Mouse (Mus musculus) cerebellum, adult 9-11 months (tissue): Measurements from ENCODE around the gene Atp5l.

Source experiments
- DNase-seq: peaks from one replicate; pipeline ENCODE4 v3.0.0; 2022

The Atp5l gene

DNA sequence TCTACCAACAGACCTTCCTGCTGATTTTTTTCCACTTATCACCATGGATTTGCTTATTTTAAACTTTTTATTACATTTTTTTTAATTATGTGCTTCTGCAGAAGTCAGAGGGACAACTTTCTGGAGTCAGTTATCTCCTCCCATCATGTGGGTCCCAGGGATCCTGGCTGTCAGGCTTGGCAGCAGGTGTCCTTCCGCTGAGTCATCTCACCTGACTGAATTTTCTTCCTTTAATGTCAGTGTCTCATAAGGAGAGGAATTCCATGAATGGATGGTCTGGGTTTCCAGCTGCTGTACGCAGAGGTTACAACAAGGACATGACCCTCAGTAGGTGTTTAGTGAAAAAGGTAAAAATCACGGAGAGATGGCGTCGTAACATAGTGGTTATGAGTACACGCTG, 29.3 kb downstream of the Atp5l start:
- no peak for DNase-seq

DNA sequence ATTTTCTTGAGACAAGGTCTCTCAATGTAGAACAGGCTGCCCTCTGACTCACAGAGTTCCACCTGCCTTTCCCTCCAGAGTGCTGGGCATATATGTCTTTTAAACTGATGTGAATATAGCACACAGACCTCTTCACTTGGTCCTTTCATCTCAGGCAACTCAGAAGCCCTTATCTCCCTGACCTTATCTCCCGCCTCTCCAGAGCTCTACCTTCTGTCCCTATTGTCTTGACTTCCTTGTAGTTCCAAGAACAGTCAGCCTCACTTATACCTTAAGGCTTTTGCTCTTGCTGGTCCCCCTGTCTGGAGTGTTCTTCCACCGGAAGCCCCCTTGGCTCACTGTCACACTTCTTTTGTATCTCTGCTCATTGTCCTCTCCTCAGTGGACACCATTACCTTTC, 30.4 kb downstream of the Atp5l start:
- DNase-seq: no peak

DNA sequence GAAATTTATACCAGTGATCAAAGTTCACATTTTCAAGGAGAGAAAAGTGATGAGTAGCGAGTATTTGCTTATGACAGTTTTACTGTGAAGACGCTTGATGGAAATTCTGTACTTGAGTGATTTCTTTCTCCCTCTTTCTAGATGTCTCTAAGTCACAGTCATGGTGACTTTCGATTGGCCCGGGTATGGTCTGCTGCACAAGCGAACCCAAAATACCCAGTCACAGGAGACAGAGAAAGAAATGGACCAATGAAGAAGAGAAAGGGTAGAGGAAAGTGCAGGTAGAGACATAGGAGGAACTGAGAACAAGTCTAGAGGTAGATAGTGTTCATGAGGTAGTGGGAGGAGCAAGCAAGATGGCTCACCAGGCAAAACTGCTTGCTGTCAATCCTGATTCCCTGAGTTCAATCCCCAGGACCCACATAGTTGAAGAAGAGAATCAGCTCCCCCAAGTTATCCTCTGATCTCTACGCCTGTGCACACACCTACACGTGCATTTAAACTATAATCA, 32.4 kb downstream of the Atp5l start:
- no peak for DNase-seq

DNA sequence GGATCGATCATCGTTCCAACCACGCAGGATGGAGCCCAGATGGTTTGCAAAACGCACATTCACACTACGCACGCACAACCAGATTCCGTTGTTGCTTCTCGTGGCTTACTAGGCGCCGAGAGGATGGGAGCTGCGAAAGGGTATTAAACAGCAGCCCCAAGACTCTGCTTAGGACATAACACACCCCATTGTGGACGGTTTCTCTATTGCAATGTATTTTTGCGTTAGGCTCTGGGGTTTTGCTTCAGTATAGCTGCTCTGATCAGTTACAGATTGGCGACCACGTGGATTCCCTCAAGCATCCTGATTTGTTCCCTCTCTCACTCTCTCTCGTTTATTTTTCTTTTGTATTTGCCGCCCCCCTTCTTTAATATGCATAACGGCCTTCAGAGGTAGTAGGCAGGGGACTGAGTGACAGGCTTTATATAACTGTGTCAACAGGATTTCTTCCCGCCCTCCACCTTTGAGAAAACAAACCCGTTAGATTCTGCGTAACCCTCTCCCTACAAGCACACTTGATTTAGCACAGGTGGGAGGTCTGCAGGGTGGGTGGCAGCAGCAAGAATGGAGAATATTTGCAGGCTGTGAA, 37.5 kb downstream of the Atp5l start:
- DNase-seq: peak; percentile 58

DNA sequence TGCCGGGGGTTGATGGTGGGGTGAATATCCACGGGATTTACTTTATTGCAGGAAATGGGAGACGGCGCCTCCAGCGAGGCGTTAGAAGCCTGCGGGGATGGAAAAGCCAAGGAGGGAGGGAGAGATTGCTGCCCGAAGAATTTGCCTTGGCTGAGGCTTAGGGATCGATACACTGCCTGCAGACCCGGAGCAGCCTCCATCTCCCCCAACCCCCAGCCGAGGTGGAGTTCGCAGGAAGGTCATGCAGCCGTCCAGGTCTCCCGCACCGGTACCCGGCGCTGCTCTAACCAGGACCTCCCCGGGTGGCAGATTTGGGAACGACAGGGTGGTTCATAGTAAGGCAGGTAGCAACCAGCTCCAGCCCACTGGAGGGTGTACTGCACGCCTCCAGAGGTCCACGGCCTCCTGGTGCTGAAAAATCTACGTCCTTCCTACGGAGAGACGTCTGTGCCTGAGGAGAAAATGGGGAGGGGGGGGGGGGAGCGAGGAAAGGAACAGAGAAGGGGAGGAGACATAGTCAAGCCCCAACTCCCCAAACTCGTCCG, 38.0 kb downstream of the Atp5l start:
- peak; percentile 76 for DNase-seq

DNA sequence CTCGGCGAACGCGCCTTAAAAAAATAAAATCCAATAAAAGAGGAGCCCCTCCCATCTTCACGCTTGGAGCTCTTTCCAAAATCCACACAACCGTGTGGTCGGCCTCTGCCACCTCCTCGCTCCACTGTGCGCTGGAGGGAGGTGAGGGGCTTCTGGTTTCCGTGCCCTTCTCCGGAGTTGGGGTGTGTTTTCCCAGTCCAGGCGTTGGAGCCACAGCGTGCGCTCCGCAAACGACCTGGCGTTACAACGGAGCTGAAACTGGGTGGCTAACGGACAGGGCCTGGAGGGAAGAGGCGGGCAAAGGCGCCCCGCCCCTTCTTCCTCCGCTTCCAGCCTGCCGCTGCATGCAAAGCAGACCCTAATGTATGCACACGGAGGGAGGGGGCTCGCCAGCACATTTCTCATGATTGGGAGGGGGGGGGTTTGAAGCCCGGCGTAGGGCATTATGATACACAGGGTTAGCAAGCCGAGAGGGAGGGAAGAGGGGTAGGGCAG, 38.6 kb downstream of the Atp5l start:
- DNase-seq: peak; percentile 88

DNA sequence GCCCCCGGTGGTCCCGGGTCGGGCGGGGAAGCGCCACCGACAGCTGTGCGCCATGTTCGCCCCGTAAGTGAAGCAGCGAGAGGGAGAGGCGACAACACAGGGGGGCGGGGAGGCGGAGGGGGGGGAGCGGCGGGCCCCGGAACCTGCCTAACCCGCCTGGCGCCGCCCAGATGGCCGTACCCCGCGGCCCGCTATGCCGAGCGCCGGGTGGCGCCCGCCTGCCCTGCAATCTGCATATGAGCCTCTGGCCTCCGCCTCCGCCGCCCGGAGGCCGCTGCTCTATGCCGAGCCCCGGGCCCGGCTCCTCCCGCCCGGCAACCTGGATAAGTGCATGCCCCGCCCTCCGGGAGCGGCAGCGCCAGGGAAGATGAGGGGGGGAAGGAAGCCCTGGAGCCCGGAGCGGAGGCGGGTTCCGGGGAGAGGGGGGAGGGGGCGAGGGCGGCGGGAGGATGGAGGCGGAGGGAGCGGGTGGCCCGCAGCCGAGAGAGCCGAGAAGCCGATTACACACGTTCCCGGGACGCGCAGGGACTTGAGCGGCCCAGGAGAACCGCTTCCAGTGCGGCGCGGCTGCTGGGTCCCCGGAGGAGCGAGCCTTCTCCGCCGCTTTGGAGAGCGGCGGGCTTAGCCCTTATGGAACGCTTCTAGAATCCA, 39.2 kb downstream of the Atp5l start, which contains the start of gene Kmt2a:
TSS of gene Kmt2a (minus strand) at position 76 of the 651 bp plus-strand sequence.
- DNase-seq: peak; percentile 98

DNA sequence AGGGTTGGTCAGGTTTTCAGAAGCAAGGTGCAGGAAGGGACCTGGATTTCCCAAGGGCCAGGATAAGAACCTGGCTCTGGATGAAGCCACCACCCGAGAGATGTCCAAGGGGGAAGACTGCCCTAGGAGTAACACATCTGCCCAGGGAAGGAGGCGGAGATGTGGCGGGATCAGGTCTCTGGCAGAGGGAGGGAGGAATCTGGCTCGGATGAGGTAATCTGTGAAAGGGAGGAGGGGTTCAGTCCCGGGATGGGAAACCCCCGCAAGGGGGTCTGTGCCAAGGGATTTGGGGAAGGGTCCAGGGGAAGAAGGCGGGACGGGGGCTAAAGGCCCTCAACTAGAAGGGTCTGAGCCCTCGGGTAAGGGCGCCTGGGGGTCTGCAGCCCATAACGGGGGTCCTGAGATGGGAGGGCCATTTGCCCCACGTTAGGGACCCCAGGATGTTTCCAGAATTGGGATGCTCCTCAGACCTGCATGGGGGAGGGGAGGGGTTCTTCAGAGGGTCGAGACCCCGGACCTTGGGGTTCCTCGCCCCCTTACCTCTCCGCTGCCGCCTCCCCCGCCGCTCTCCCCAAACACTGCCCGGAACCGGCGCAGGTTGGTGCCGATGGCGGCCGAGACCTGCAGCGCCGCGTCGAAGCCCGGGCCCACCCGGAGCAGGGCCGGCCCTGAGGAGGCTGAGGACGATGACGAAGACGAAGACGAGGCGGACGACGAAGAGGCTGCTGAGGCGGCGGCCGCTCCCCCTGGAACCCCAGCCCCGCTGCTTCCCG, 40.0 kb downstream of the Atp5l start:
- peak; percentile 80 for DNase-seq

DNA sequence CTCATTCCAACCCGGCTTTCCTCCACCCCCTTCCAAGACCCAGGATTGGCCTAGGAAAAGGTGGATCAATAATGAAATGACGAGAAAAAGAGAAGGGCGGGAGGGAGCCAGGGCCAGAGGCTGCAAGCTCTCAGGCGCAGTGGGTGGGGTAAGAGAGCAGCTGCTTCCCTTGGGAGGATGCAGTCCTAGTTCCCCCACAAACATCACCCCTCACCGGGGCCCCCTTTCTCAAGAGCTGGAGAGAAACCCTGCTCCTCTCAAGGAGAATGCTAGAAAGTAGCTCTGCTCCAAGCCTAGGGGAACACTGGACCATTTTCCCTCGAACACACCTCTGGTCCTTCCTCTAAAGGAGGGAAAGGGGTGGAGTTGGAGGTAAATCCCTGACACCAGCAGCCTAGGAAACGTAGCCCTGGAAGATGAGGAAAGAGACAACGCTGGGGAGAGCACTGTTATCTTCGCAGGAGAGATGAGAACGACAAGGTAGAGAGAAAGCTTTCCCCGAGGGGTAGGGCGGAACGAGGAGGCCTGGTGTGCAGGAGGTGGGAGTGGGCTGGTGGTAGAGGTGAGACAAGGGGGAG, 40.8 kb downstream of the Atp5l start:
- peak; percentile 60 for DNase-seq

DNA sequence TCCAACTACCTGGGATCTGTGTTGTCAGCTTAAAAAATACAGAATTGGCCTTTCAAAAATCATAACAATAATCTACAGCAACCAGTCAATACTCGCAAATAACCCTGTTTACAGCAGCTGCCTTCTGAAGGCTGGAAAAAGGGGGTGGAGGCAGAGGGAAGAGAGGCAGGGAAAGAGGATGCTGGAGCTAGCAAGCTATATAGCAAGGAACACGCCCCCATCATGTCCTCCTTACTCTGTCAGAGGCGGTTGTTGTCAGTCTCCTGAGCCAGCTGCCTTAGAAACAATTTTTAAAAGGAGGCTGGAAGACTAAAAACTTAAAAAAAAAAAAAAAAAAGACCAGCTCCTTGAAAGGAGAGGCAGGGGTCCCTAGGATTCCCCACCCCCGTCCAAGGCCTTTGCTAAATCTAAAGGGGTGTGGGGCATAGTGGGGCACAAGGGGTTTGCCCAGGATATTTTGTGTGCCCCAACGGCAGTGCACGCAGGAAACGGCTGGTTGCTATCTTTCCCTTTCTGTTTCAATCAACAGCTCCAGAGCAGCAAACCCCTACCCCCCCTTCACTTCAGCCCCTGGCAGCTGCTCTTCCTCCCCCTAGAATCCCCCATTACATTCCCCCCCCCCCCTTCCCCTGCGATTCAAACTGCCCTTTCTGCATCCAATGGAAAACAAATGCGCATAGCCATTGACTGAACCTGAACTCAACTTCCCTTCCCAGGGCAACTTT, 41.6 kb downstream of the Atp5l start:
- DNase-seq: peak; percentile 30

DNA sequence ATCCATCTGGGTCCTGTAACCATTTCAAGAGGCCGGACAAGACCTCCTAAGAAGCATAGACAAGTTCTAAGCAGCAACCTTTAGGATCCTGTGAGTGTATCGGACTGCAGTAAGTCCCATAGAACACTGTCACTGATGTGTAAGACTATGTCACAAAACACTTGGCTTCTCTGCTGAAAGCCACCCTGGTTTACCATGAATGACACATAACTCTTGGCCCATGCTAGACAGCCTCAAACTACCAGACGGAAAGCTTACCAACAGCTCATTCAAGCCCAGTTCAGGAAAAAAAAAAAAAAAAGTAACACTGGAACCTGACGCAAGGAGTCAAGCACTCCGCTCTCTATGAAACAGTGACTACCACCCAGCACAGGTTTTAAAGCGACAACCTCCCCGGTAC, 42.9 kb downstream of the Atp5l start:
- no peak for DNase-seq

DNA sequence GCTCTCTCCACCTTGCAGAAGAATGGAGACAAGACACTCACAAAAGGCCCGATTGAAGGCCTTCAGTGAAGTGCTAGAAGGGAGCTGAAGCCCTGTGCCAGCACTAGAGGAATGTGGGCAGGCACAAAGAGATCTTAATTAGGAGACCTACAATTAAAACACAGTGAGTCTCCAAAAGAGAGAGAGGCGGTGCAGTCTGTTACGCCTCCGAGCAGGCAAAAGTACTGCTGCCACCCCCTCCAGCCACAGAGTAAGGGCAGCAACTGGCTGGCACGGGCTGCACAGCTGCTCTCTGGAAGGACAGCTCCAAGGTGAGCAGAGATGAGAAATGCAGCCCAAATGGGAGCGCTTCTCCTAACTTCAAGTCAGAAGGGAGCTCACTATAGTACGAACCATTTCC, 45.1 kb downstream of the Atp5l start:
- no peak for DNase-seq

DNA sequence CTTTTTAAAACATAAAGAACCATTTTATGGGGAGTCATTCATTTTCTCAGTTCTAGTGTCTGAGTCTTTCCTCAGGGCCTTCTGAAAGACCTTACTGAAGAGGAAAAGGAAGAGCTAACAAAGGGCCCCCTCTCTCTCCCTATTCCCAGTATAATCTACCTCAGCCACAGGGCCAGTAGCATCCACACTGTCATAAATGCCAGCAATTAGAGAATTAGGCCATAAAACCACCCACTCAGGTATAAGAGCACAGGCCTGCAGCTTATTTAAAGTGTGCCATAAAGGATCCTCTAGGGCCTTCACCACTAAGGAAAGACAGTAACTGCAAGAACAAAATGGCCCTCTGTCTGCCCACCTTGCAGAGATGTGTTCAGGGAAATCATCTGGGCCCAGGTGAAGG, 46.3 kb downstream of the Atp5l start:
- DNase-seq: no peak

DNA sequence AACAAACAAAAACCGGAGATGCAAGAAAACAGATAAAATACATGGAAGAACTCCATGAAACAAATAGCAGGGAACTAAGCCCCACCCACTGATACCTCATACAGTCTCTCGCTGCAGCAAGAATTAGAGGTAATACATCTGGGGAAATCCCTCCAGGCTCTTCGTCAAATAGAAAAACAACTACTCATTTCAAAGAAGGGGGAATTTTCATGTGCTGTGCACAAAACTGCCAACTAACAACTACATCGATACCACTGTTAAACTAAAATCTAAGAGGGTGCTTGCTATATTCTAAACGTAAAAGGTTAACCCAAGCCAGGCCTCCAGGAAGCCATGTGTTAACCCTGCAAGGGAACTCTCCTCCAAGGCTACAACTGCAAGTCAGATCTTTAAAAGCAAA, 46.9 kb downstream of the Atp5l start:
- DNase-seq: no peak

DNA sequence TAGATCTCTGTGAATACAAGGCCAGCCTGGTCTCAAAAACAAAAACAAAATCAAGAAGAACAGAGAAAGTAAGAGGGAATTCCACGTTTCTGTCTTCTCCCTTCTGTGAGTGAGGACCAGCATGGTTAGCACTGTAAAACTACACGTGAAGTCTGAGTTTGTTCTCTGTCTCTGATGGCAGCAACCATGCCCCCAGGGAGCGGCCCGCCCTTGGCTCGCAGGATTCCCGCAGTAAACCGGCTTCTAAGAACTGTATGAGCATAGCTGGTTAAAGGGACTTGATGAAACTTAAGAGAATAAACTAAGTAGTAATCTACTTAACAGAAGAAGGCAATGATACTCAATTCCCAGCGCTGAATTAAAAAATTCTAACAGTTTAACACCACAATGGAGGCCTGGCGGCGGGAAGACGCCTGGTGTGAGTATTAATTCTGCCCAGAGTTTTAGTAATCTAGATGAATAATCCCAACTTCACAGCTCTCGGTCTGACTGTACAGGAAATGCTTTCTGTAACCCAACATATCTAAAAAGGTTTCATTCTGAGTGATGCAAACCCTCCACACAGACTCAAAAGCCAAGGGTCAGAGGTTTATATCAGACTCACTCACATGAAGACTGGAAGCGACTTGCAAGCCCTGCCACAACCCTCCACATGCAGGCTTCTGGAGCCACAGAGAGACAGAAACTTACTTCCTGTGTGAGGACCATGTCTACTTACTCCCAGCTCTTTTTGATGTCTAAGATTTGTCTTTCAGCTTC, 52.0 kb downstream of the Atp5l start:
- DNase-seq: no peak

DNA sequence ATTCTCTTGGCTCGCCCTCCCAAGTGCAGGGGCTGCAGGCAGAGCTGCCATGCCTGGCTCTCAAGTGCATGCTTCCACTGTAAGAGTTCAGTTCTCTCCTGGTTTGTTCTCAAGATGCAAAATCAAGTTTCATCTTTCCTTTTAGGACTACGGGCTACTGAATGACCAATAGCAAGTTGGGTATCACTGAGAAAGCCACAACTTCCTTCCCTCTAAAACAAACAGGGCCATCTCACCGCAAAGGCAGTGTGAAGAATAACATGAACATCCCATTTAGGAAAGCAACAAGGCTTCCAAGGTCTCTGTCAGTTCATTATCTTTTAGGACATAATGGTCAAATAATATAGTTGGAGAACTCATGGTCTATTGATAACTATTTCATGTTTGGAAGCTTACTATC, 52.9 kb downstream of the Atp5l start:
- DNase-seq: no peak

DNA sequence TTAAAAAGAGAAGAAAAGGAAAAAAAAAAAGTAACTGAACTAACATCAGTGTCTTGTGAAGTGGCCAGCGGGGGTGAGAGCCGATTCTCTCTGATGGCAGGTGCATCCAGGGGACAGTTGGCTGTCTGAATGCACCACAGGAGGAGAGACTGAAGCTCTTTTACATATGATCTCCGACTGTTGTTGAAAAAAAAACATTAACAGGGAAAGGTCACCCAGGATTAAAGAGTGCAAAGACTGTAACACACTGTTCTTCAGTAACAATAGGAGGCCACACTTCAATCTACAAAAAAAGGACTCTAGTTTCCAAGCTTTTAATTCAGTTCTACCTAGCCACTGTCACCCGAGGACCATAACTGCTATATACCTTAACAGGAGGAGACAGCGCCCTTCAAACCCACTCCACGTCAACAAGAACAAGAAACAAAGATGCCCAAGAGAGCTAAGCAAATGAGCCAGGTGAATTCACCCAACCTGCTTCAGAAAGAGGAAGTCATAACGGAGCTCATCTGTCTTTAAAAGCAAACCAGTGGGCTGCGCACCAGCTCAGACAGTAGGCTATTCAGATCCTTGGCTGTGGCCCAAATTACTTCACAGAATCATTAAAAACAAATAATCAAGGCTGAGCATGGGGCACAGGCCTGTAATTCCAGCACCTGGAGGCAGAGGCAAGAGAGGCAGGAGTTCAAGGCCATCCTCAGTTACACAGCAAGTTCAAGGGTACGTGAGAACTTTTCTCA, 53.9 kb downstream of the Atp5l start:
- no peak for DNase-seq
